Mouse (Mus musculus) brain, embryonic 14.5 days (tissue): ENCODE data around the gene Rd3. TPM values are rescaled to one million over a fixed set of nuclear protein-coding genes. Genes with fewer than 3 reads are reported as not detected.

ENCODE experiments used
- DNase-seq: peaks from one replicate; pipeline ENCODE4 v3.0.0-alpha.2; 2011; ENCODE audit warnings: low read depth
- CTCF ChIP-seq: fragments of 200-500 bp; IDR thresholded peaks from 2 replicates; pipeline ENCODE4 v1.5.1; 2012; ENCODE audit warnings: inconsistent platforms, mild to moderate bottlenecking, moderate library complexity, borderline replicate concordance; ENCODE audit not compliant: insufficient read depth, insufficient read length; ENCODE audit errors: extremely low read depth
- POLR2A ChIP-seq: fragments of 200-500 bp; IDR thresholded peaks from 2 replicates; pipeline ENCODE4 v1.6.1; 2012; ENCODE audit warnings: mild to moderate bottlenecking, inconsistent platforms, borderline replicate concordance; ENCODE audit not compliant: poor library complexity, insufficient read depth, insufficient read length, severe bottlenecking; ENCODE audit errors: extremely low read depth
- polyA plus RNA-seq: library from polyadenylated mRNA; depleted of rRNA; stranded (reverse); fragments of >200 nt; gene quantifications from 2 replicates; pipeline ENCODE4 v1.2.3, GENCODE M21; 2012; rRNA removed

Rd3 gene
- polyA plus RNA-seq, 1 experiment = 3.2 TPM

- no peak for DNase-seq
- no peak for TF ChIP-seq POLR2A
- TF ChIP-seq CTCF = no peak
Measured at GRCm38 (mm10) chr1:191994476-191994875, 17.3 kb downstream of the Rd3 start.

GRCm38 (mm10) chr1:191995488-191995887 is 18.3 kb downstream of the Rd3 start:
- no peak for TF ChIP-seq POLR2A
- peak; percentile 57; the same call in 1 of the 2 replicates for TF ChIP-seq CTCF
- DNase-seq = peak; percentile 49

GRCm38 (mm10) chr1:191995916-191996315 is 18.7 kb downstream of the Rd3 start:
- DNase-seq = no peak
- no peak for TF ChIP-seq POLR2A
- TF ChIP-seq CTCF = no peak

GRCm38 (mm10) chr1:191996621-191997185 is 19.5 kb downstream of the Rd3 start:
- no peak for DNase-seq
- TF ChIP-seq POLR2A (no peak), CTCF (no peak)

- TF ChIP-seq CTCF = no peak
- no peak for TF ChIP-seq POLR2A
- no peak for DNase-seq
Measured at GRCm38 (mm10) chr1:191999022-191999421, 21.9 kb downstream of the Rd3 start.

Other genes with a start within 250 kb of the Rd3 start
- gene Nek2, start 155.9 kb upstream of the Rd3 start, polyA plus RNA-seq = 6.8 and 8.6 TPM in 2 replicates
- gene Slc30a1, start 70.6 kb upstream of the Rd3 start, polyA plus RNA-seq = 8.8 and 11.4 TPM in 2 replicates
- gene Traf5, start 115.2 kb downstream of the Rd3 start, polyA plus RNA-seq = 2.3 and 3.2 TPM in 2 replicates
- gene Rcor3, start 160.7 kb downstream of the Rd3 start, polyA plus RNA-seq = 47.0 and 48.5 TPM in 2 replicates
- 1.8 and 3.3 TPM in 2 replicates for gene Kcnh1, start 213.4 kb downstream of the Rd3 start, polyA plus RNA-seq